In the genomic region with DNA sequence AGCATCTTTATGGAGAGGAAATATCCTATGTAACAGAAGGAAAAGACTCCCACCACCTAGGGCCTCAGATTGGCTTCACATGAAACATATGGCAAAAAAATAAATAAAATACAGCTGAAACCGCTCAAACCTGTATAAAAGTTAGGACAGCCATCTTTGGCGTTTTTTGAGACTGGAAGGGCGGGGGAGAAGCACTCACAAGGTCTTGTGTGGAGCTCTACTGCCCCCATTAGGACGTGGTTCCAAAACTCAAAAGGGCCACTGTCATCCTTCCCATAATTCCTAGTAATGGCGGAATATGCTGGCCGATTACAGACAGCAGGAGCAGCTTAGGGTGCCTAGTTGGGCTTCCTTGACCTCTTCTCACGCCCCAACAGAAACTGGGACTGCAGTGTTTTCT, we compare ENCODE assay signal across 8 mouse cellular contexts.
DNase-seq lines count a peak whose midpoint lies in the region; ATAC-seq and TF ChIP-seq lines count a peak whose summit lies in the region.

No protein-coding gene starts in this region.

- 0 out of 2 replicates have a peak overlapping the region, but pooled peaks have one; percentile 11 for H3K4me3 ChIP-seq in forebrain, embryonic 15.5 days
- no peak overlapping the region for H3K4me3 ChIP-seq in hindbrain, postnatal 0 days (ENCODE audit: low read length)
- H3K4me3 ChIP-seq in liver, embryonic 14.5 days (ENCODE audit: insufficient read depth in 1 of 2, low read depth in 2 of 2, low read length in 2 of 2): peak overlapping the region in 1 of 2 experiments; percentile 29; a peak in 1 of 4 replicates
- H3K4me3 ChIP-seq in neural tube, embryonic 15.5 days (replicated peaks): 0 out of 2 replicates have a peak overlapping the region, but pooled peaks have one; percentile 12

- peak; percentile 69 for TF ChIP-seq CTCF in hindbrain, postnatal 0 days (IDR thresholded peaks at IDR 0.05; ENCODE audit: low read depth)
- peak; percentile 42 for TF ChIP-seq CTCF in liver, embryonic 14.5 days (IDR thresholded peaks at IDR 0.05; ENCODE audit: low read depth)

- TF ChIP-seq EP300 in liver, embryonic 14.5 days (IDR thresholded peaks at IDR 0.05; ENCODE audit: low read depth): no peak

- H3K4me1 ChIP-seq in forebrain, embryonic 15.5 days: no peaks in the 10 kb centered on the region
- H3K4me1 ChIP-seq in hindbrain, postnatal 0 days (ENCODE audit: insufficient read depth, low read length): no peaks in the 10 kb centered on the region
- no peaks in the 10 kb centered on the region for H3K4me1 ChIP-seq in liver, embryonic 14.5 days (replicated peaks; ENCODE audit: control insufficient read depth in 2 of 2, insufficient read depth in 2 of 2, low read length in 1 of 2)
- no peaks in the 10 kb centered on the region for H3K4me1 ChIP-seq in neural tube, embryonic 15.5 days

- DNase-seq in kidney, adult 11 months: peak; percentile 80
- DNase-seq in kidney, postnatal 14 days: no peak
- peak; percentile 82 for DNase-seq in R1 (ENCODE audit: low read depth, low spot score)
- peak; percentile 76 for DNase-seq in hindbrain, postnatal 0 days (ENCODE audit: low spot score)
- DNase-seq in liver, embryonic 14.5 days (ENCODE audit: low read depth in 3 of 3, low spot score in 3 of 3): no peak
- no peak for DNase-seq in thymus, postnatal 14 days

- peak overlapping the region; percentile 16; the same call in 1 of the 2 replicates for H3K4me2 ChIP-seq in forebrain, embryonic 15.5 days (replicated peaks)
- H3K4me2 ChIP-seq in hindbrain, postnatal 0 days (ENCODE audit: low read depth, low read length): no peak overlapping the region
- H3K4me2 ChIP-seq in liver, embryonic 14.5 days (ENCODE audit: low read depth): peak overlapping the region; percentile 20; the same call in 1 of the 2 replicates
- peak overlapping the region; percentile 38 for H3K4me2 ChIP-seq in neural tube, embryonic 15.5 days

- no peak overlapping the region for H3K9ac ChIP-seq in forebrain, embryonic 15.5 days (replicated peaks)
- H3K9ac ChIP-seq in hindbrain, postnatal 0 days (replicated peaks; ENCODE audit: low read length): no peak overlapping the region
- no peak overlapping the region for H3K9ac ChIP-seq in liver, embryonic 14.5 days (replicated peaks)
- H3K9ac ChIP-seq in neural tube, embryonic 15.5 days (replicated peaks): no peak overlapping the region

- no peaks in the 10 kb centered on the region for H3K27me3 ChIP-seq in forebrain, embryonic 15.5 days
- H3K27me3 ChIP-seq in hindbrain, postnatal 0 days (ENCODE audit: insufficient read depth, low read length): no peaks in the 10 kb centered on the region
- no peaks in the 10 kb centered on the region for H3K27me3 ChIP-seq in liver, embryonic 14.5 days (ENCODE audit: control insufficient read depth, insufficient read depth, low read length)
- no peaks in the 10 kb centered on the region for H3K27me3 ChIP-seq in neural tube, embryonic 15.5 days (replicated peaks)

- no peak overlapping the region for H3K27ac ChIP-seq in forebrain, embryonic 15.5 days (replicated peaks)
- peak overlapping the region; percentile 51; the same call in 1 of the 2 replicates for H3K27ac ChIP-seq in hindbrain, postnatal 0 days
- H3K27ac ChIP-seq in liver, embryonic 14.5 days: no peak overlapping the region
- H3K27ac ChIP-seq in neural tube, embryonic 15.5 days (replicated peaks): 0 out of 2 replicates have a peak overlapping the region, but pooled peaks have one; percentile 33

- no peak for ATAC-seq in forebrain, embryonic 15.5 days (replicated peaks)
- ATAC-seq in hindbrain, postnatal 0 days: peak; percentile 53
- ATAC-seq in liver, embryonic 14.5 days (ENCODE audit: insufficient read depth): no peak
- no peak for ATAC-seq in neural tube, embryonic 15.5 days (ENCODE audit: low FRiP score)

- 50% methylated on average over 7 of the region's 7 CpGs for WGBS in forebrain, embryonic 15.5 days
- 47% methylated on average over 7 of the region's 7 CpGs for WGBS in hindbrain, postnatal 0 days
- 37% methylated on average over 7 of the region's 7 CpGs for WGBS in liver, embryonic 14.5 days (ENCODE audit: insufficient replicate concordance)
- WGBS in neural tube, embryonic 15.5 days: 60% methylated on average over 7 of the region's 7 CpGs

- no peaks in the 10 kb centered on the region for H3K36me3 ChIP-seq in forebrain, embryonic 15.5 days
- H3K36me3 ChIP-seq in hindbrain, postnatal 0 days (ENCODE audit: insufficient read depth, low read length): no peaks in the 10 kb centered on the region
- no peaks in the 10 kb centered on the region for H3K36me3 ChIP-seq in liver, embryonic 14.5 days (replicated peaks; ENCODE audit: control insufficient read depth, insufficient read depth, low read depth)
- H3K36me3 ChIP-seq in neural tube, embryonic 15.5 days: 0 out of 2 replicates have a peak, but pooled peaks cover 6% of the 10 kb centered on the region

- no peaks in the 10 kb centered on the region for H3K9me3 ChIP-seq in forebrain, embryonic 15.5 days
- no peaks in the 10 kb centered on the region for H3K9me3 ChIP-seq in hindbrain, postnatal 0 days (ENCODE audit: low read length)
- no peaks in the 10 kb centered on the region for H3K9me3 ChIP-seq in liver, embryonic 14.5 days (ENCODE audit: control insufficient read depth, low read length)
- H3K9me3 ChIP-seq in neural tube, embryonic 15.5 days (replicated peaks): no peaks in the 10 kb centered on the region

Comparison
In these comparisons a context has a peak if more than half of its experiments do, and no peak if none do; other contexts are left out.
1. DNase-seq: peak in kidney, adult 11 months (single experiment), R1 (single experiment) and hindbrain, postnatal 0 days (single experiment); none in kidney, postnatal 14 days (single experiment), liver, embryonic 14.5 days (0 of 3) and thymus, postnatal 14 days (single experiment).
2. H3K27ac ChIP-seq: peak in hindbrain, postnatal 0 days (single experiment) and neural tube, embryonic 15.5 days (single experiment); none in forebrain, embryonic 15.5 days (single experiment) and liver, embryonic 14.5 days (single experiment).